Mouse (Mus musculus) ES-CJ7 (cell line): ENCODE data around the gene Maf.

ENCODE experiments used
- DNase-seq: peaks from one replicate; pipeline ENCODE4 v3.0.0; 2011; ENCODE audit warnings: low read depth, low spot score

The Maf gene

DNA sequence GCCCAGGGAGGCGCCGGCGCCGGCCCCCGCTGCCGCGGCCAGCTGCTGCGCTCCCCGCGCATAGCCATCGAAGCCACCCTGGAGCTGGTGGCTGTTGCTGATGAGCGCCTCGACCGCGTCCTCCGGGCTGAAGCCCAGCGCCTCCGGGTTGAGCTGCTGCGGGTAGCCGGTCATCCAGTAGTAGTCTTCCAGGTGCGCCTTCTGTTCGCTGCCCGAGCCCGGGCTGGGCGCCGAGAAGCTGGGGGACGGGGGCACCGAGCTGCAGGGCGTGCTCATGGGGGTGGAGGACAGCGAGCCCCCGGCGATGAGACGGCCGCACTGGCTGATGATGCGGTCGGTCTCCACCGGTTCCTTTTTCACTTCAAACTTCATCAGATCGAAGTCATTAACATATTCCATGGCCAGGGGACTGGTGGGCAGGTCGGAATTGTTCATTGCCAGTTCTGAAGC lies 1.2 kb downstream of the Maf start:
- peak; percentile 33 for DNase-seq

DNA sequence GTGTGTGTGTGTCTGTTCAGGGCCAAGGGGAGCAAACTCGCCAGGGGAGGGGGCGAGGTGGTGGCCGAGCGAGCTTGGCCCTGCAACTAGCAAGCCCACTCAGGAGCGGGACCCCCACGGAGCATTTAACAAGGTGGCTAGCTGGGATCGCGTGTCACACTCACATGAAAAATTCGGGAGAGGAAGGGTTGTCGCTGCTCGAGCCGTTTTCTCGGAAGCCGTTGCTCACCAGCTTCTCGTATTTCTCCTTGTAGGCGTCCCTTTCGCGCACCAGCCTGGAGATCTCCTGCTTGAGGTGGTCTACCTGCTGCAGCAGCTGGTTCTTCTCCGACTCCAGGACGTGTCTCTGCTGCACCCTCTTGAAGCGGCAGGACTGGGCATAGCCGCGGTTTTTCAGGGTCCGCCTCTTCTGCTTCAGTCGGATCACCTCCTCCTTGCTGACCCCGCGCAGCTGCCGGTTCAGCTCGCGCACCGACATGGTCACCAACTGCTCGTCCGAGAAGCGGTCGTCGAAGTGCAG lies 1.9 kb downstream of the Maf start:
- peak; percentile 61 for DNase-seq

DNA sequence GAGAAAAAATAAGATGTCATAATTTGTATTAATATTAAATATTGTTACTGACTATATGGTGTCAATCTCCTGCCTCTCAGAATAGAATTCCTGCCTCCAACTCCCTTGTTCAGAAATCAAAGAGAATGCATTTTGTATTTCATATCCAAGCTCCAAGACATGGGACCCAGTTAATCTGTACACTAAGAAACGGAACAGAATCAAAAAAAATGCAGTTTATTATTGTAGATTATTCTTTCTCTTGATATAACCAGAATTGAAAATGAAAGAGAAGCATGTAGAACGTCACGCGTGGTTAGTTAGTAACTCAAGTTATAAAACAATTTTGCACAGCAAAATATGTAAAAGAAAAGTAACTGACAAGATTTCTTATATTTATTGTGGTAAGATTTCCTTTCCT lies 4.5 kb downstream of the Maf start:
- no peak for DNase-seq

DNA sequence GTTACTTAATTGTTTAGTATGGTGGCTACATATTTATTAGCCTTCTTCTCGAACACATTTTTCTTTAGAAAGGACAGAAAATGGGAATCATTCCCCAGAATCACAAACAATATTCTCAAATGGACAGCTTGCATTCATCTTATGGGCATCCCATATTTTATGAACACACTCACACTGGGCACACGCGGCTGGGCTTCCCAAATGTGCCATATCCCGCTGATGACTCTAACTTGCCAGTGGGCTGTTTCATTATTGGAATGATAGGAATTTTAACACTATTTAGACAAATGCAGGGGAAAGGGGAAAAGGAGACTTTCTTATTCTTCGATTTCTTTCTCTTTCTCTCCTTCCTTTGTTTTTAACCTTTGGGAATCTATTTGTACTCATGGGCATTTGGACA lies 6.6 kb downstream of the Maf start:
- DNase-seq = no peak

DNA sequence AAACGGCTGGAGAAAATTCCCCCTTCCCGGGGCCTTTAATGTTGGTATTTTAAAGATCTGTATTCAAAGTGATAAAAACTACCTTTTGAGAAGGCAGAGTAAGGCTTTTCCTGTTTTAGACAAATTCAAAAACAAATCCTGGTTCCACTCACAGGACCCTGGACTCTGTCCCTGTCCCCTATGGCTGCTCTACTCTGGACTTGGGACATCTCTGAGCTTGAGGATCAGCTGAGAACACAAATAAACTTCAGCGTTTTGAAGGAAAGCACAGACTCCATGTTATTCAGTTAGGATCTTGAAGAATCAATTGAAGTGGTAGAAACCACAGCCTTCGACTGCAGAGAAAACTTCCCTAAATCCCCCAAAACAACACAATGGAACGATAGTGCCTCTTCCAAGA lies 8.4 kb downstream of the Maf start:
- no peak for DNase-seq

DNA sequence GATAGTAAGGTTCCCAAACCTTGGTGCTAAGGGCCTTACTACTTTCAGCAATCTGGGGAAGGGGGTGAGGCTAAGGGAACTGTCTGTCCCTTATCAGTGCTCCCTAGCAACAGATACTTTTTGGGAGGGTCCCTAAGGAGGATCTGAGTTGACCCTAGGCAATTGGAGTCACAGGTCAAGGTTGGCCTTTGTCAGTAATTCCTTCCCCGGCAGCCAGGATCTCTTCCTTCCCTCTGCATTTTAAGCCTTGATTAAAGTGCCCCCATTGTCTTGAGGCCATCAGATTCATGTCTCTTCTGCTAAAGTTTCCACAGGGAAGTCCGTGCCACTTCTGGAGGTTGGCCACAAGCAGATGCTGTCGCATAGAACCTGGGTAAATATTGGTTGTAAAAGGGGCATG lies 10.2 kb downstream of the Maf start:
- DNase-seq = no peak

DNA sequence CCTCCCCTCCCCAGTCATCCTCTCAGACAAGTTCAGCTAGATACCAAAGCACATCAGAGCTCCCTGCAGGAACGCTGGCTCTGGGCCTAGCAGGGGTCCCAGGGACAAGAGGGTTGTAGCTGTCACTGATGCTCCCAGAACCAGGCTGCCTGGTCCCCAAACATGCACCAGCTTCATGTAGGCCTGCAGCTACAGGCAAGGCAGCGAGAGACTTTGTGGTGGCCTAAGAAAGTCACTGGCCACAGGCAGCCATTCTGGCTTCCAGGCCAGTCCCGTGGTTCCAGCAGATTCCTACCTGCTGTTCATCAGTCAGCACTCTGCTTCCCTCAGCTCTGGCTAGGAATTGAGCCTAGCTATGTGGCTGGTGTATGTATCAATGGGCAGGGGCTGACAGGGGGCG lies 10.9 kb downstream of the Maf start:
- DNase-seq = no peak

DNA sequence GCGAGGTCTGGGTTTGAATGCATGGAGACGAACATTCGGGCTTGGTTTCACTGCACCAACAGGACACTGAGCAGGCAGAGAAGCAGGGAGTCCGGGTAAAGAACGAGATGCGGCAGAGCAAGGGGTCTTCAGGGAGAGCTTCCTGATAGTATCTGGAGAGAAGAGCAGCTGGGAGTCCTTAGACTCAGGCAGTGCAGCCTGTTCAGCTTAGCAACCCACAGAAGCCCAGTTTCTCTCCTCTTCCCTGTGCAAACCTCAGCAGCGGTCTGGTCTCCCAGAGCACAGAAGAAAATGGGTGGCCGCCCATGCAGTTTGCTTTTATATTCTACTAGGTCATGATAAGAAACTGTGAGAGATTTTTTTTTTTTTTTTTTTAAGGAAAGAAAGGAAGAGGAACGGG lies 20.2 kb downstream of the Maf start:
- DNase-seq = no peak

DNA sequence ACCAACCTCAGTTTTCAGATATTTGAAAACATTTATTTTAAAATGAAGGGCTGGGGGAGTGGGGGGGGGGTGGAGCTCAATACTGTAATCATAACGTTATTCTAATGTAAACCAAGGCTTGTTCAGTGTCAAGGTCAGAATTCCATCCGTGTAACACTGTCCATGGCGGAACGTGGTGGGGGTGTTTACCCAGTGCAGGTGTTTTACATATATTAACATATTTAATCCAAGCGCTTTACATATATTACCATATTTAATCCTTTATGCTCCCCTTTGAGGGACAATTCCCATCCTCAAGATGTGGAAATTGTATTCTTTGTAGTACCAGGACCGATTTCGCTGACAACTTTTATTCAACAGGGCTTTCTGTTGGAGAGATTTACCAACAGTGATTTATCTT lies 24.3 kb downstream of the Maf start:
- no peak for DNase-seq

DNA sequence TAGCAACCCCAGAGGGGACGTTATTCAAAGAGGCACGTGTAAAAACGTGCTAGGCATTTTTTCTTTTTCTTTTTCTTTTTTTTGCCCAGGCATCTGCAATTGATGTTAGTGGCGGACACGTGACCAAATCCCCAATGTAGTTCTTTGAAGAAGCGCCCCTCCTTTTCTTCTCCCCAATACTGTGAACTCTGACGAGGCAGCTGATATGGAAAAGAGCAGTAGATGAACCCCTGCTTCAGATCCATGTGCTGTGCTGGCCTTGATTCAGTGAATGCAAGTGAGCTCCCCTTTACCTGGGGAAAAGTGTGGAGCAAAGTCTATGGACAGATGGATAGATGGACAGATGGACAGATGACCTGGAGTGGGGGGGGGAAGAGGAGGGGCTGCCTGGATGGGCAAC lies 28.1 kb downstream of the Maf start:
- no peak for DNase-seq

DNA sequence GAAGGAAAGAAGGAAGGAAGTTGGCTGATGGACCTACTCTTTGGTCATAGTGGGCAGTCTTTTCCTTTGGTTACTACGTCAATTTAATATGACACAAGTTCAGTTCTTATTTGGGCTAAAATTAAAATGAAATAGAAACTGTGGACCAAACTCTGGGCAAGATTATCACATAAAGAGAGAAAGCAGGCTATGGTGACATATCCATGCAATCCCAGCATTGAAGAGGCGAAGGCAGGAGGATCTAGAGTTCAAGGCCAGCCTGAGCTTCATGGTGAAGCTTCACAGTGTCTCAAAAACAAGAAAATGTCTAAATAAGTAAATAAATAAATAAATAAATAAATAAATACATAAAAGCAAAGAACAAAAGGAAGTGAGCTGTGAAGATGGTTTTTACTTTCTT lies 42.7 kb downstream of the Maf start:
- no peak for DNase-seq

DNA sequence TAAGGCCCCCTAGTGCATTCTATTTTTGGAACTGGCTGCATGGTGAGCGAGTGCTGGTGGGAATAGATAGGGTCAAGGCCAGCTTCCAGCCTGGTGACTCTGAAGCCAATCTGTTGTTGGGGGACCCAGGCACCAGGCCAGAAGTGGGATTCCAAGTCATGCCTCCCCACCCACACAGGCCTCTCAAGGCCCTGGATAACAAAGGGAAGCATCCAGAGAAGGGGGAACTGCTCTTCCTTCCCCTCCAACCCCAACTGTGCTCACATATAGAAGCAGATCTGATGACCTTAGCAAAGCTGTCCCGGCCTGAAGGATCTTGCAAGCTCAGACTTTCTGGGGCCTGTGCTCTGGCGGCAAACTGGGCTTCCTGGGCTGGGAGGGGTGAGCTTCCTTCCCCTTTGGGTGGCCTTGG lies 57.5 kb downstream of the Maf start:
- DNase-seq = no peak

DNA sequence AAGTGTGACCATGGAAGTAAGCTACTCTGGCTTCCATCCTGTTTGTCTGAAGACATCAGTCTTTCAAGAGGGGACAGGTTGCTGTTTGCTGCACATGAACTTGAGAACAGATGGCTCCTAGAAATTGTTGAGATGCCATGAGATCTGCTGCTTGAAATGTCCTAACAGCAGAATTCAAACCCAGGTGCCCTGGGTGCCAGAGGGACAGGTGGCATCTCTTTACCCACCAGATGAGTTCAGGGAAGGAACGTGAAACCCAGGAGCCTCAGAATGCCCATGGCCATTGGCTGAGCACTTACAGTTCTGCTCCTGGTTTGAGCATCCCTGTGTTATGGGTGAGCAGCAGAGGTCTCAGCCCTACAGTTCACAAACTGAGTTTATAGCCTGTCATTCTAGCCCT lies 62.5 kb downstream of the Maf start:
- no peak for DNase-seq

DNA sequence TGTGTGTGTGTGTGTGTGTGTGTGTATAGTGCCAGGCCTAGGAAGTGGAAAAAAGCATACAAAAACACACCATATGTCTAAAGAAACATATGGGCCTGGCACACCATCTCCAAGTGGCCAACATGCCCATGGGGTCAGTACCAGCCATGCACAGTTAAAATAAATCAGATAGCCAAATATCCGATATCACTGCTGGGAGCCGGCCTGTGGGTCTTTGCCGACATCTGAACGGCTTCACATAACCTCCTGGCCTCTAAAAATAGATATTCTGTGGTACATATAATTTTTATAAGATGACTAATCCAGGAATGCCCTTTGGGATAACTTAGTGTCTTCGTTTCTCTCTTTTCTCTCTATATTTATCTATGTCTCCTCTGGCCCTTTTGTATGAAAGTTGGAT lies 65.7 kb downstream of the Maf start:
- no peak for DNase-seq

DNA sequence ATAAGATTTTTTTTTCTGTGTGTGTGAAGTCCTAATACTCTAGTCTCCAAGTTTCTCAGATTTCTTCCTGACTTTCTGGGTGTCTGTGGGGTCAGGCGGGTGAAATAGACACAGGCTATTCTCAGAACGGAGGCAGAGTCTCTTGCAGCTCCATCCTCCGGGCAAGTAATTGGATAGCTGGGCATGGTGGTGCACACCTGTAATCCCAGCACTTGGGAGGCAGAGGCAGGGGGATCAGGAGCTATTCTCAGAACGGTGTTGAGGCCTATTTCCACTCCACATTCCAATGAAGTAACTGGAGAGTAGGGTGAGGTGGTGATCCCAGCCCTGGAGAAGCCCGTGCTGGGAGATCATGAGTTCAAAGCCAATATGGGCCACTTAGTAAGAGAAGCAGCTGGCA lies 67.6 kb downstream of the Maf start:
- DNase-seq = no peak

DNA sequence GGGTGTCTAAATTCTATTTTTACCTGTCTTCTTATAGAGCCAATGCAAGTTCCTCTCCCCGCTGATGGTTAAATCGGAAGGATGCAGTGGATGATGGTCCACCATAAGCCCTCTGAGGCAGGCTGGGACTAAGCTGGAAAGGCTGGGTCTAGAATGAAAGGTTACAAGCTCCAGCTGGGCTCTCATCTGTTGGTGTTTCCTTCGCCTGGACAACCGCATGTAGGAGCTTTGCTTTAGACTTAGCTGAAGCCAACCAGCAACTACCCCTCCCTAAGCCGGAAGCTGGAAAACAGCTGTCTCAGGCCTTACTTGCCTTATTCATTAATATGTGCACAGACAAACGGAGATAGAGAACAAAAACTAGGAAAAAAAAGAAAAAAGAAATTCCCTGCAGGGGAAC lies 70.8 kb downstream of the Maf start:
- no peak for DNase-seq
